Mouse (Mus musculus): ENCODE results near the gene Lpin3. TPM values are rescaled to one million over a fixed set of nuclear protein-coding genes. Genes with fewer than 3 reads are reported as not detected.

Gene Lpin3
- total and polyA plus RNA-seq, 2 experiments from 2014 or later, result 0.60 to 1.4 TPM

GRCm38 (mm10) chr2:160886221-160886620 is 5.8 kb downstream of the Lpin3 start:
- Histone ChIP-seq H3K4me3 (ENCODE audit: low read length) (no peak overlapping the region), H3K4me1 (ENCODE audit: insufficient read depth, low read length) (peaks cover 6% of the 10 kb centered on the region; the same call in 1 of the 2 replicates), H3K9me3 (ENCODE audit: low read length) (no peaks in the 10 kb centered on the region), H3K4me2 (ENCODE audit: low read depth, low read length) (no peak overlapping the region), H3K36me3 (ENCODE audit: insufficient read depth, low read length) (no peaks in the 10 kb centered on the region), H3K27ac (no peak overlapping the region), H3K9ac (replicated peaks; ENCODE audit: low read length) (no peak overlapping the region), H3K27me3 (ENCODE audit: insufficient read depth, low read length) (no peaks in the 10 kb centered on the region)
- WGBS, result 65% methylated on average over 3 of the region's 3 CpGs
- no peak for TF ChIP-seq CTCF (IDR thresholded peaks at IDR 0.05; ENCODE audit: low read depth)
- ATAC-seq (no peak), DNase-seq (ENCODE audit: low spot score) (no peak)

- H3K4me1 ChIP-seq (ENCODE audit: insufficient read depth, low read length), result peaks cover 6% of the 10 kb centered on the region; the same call in 1 of the 2 replicates
- H3K4me3 ChIP-seq (ENCODE audit: low read length), result peak overlapping the region; percentile 40
- no peaks in the 10 kb centered on the region for H3K36me3 ChIP-seq (ENCODE audit: insufficient read depth, low read length)
- 2% methylated on average over 11 of the region's 11 CpGs for WGBS
- DNase-seq (ENCODE audit: low spot score) (peak; percentile 89), ATAC-seq (peak; percentile 88)
- H3K9me3 ChIP-seq (ENCODE audit: low read length), result no peaks in the 10 kb centered on the region
- TF ChIP-seq CTCF (IDR thresholded peaks at IDR 0.05; ENCODE audit: low read depth), result peak; percentile 97
- H3K27me3 ChIP-seq (ENCODE audit: insufficient read depth, low read length), result no peaks in the 10 kb centered on the region
- H3K27ac ChIP-seq, result no peak overlapping the region
- H3K4me2 ChIP-seq (ENCODE audit: low read depth, low read length), result peak overlapping the region; percentile 88
- H3K9ac ChIP-seq (replicated peaks; ENCODE audit: low read length), result peak overlapping the region; percentile 37; the same call in 1 of the 2 replicates
These were observed 6.8 kb downstream of the Lpin3 start for GRCm38 (mm10) chr2:160887284-160887683.

GRCm38 (mm10) chr2:160887859-160888258 is 7.4 kb downstream of the Lpin3 start:
- TF ChIP-seq CTCF (IDR thresholded peaks at IDR 0.05; ENCODE audit: low read depth), result no peak
- Histone ChIP-seq H3K36me3 (ENCODE audit: insufficient read depth, low read length) (no peaks in the 10 kb centered on the region), H3K27ac (no peak overlapping the region), H3K4me1 (ENCODE audit: insufficient read depth, low read length) (peaks cover 6% of the 10 kb centered on the region; the same call in 1 of the 2 replicates), H3K27me3 (ENCODE audit: insufficient read depth, low read length) (no peaks in the 10 kb centered on the region), H3K4me2 (ENCODE audit: low read depth, low read length) (peak overlapping the region; percentile 88), H3K9ac (replicated peaks; ENCODE audit: low read length) (peak overlapping the region; percentile 37), H3K4me3 (ENCODE audit: low read length) (peak overlapping the region; percentile 40), H3K9me3 (ENCODE audit: low read length) (no peaks in the 10 kb centered on the region)
- under 1% methylated on average over 26 of the region's 26 CpGs for WGBS
- ATAC-seq (peak; percentile 50), DNase-seq (ENCODE audit: low spot score) (peak; percentile 40)

- ATAC-seq, result no peak
- WGBS, result 86% methylated on average over 5 of the region's 5 CpGs
- no peaks in the 10 kb centered on the region for H3K9me3 ChIP-seq (ENCODE audit: low read length)
These were observed 10.6 kb downstream of the Lpin3 start for GRCm38 (mm10) chr2:160891045-160891444.

GRCm38 (mm10) chr2:160891697-160892096 is 11.2 kb downstream of the Lpin3 start:
- no peak overlapping the region for H3K27ac ChIP-seq
- no peak for DNase-seq (ENCODE audit: low spot score)
- H3K27me3 ChIP-seq (ENCODE audit: insufficient read depth, low read length), result no peaks in the 10 kb centered on the region
- H3K4me1 ChIP-seq (ENCODE audit: insufficient read depth, low read length), result peaks cover 6% of the 10 kb centered on the region; the same call in 1 of the 2 replicates
- H3K9me3 ChIP-seq (ENCODE audit: low read length), result no peaks in the 10 kb centered on the region
- TF ChIP-seq CTCF (IDR thresholded peaks at IDR 0.05; ENCODE audit: low read depth), result no peak
- no peak overlapping the region for H3K4me2 ChIP-seq (ENCODE audit: low read depth, low read length)
- 86% methylated on average over 9 of the region's 9 CpGs for WGBS
- H3K4me3 ChIP-seq (ENCODE audit: low read length), result no peak overlapping the region
- ATAC-seq, result no peak
- H3K36me3 ChIP-seq (ENCODE audit: insufficient read depth, low read length), result no peaks in the 10 kb centered on the region
- no peak overlapping the region for H3K9ac ChIP-seq (replicated peaks; ENCODE audit: low read length)

More at GRCm38 (mm10) chr2:160891045-160891444, 10.6 kb downstream of the Lpin3 start:
- Histone ChIP-seq H3K36me3 (ENCODE audit: insufficient read depth, low read length) (no peaks in the 10 kb centered on the region), H3K4me2 (ENCODE audit: low read depth, low read length) (no peak overlapping the region), H3K4me1 (ENCODE audit: insufficient read depth, low read length) (peaks cover 6% of the 10 kb centered on the region; the same call in 1 of the 2 replicates), H3K27me3 (ENCODE audit: insufficient read depth, low read length) (no peaks in the 10 kb centered on the region), H3K4me3 (ENCODE audit: low read length) (no peak overlapping the region), H3K9ac (replicated peaks; ENCODE audit: low read length) (no peak overlapping the region), H3K27ac (no peak overlapping the region)
- no peak for TF ChIP-seq CTCF (IDR thresholded peaks at IDR 0.05; ENCODE audit: low read depth)
- DNase-seq (ENCODE audit: low spot score), result no peak

GRCm38 (mm10) chr2:160901656-160902412 is 21.4 kb downstream of the Lpin3 start:
- H3K9ac ChIP-seq (replicated peaks; ENCODE audit: low read length), result no peak overlapping the region
- 72% methylated on average over 7 of the region's 7 CpGs for WGBS
- H3K9me3 ChIP-seq (ENCODE audit: low read length), result no peaks in the 10 kb centered on the region
- H3K27ac ChIP-seq, result no peak overlapping the region
- H3K4me2 ChIP-seq (ENCODE audit: low read depth, low read length), result no peak overlapping the region
- ATAC-seq (no peak), DNase-seq (ENCODE audit: low spot score) (no peak)
- no peaks in the 10 kb centered on the region for H3K36me3 ChIP-seq (ENCODE audit: insufficient read depth, low read length)
- no peaks in the 10 kb centered on the region for H3K27me3 ChIP-seq (ENCODE audit: insufficient read depth, low read length)
- H3K4me1 ChIP-seq (ENCODE audit: insufficient read depth, low read length), result no peaks in the 10 kb centered on the region
- H3K4me3 ChIP-seq (ENCODE audit: low read length), result no peak overlapping the region
- TF ChIP-seq CTCF (IDR thresholded peaks at IDR 0.05; ENCODE audit: low read depth), result no peak

- H3K36me3 ChIP-seq (ENCODE audit: insufficient read depth, low read length), result no peaks in the 10 kb centered on the region
- no peak for DNase-seq (ENCODE audit: low spot score)
- no peak overlapping the region for H3K4me3 ChIP-seq (ENCODE audit: low read length)
- no peak for ATAC-seq
- H3K4me2 ChIP-seq (ENCODE audit: low read depth, low read length), result no peak overlapping the region
- H3K27me3 ChIP-seq (ENCODE audit: insufficient read depth, low read length), result peaks cover 2% of the 10 kb centered on the region; the same call in 1 of the 2 replicates
- 96% methylated on average over 12 of the region's 12 CpGs for WGBS
- no peaks in the 10 kb centered on the region for H3K4me1 ChIP-seq (ENCODE audit: insufficient read depth, low read length)
- H3K9me3 ChIP-seq (ENCODE audit: low read length), result no peaks in the 10 kb centered on the region
- no peak overlapping the region for H3K9ac ChIP-seq (replicated peaks; ENCODE audit: low read length)
- H3K27ac ChIP-seq, result no peak overlapping the region
- no peak for TF ChIP-seq CTCF (IDR thresholded peaks at IDR 0.05; ENCODE audit: low read depth)
These were observed 24.8 kb downstream of the Lpin3 start for GRCm38 (mm10) chr2:160905301-160905700.

All from hindbrain, postnatal 0 days (tissue).